Mouse (Mus musculus) cerebellum, adult 9-11 months (tissue): ENCODE measurements around the gene Lias.

ENCODE experiments used
- DNase-seq: peaks from one replicate; pipeline ENCODE4 v3.0.0; 2022

Gene Lias

DNA sequence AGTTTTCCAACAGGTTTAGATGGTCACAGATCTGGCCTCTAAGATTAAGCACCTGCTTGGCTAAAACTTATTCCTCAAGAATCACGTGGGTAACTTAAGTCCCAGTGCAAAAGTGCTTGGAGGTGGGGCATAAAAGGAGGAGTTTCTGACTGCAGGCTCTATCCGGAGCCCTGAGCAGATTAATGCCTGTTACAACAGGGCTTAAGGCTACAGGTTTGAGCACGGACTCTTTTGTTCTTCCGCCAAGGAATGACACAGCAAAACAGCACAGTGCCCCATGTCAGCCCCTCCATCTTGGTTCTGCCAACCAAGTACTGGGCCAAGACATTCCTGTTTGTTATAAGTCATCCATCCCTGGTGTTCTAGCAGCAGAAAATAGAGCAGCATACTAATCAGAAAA lies 37.0 kb downstream of the Lias start:
- no peak for DNase-seq

- no peak for DNase-seq
Observed at GRCm38 (mm10) chr5:65429441-65429840, 38.1 kb downstream of the Lias start.

- DNase-seq = no peak
Observed at GRCm38 (mm10) chr5:65434471-65435362, 43.4 kb downstream of the Lias start.

DNA sequence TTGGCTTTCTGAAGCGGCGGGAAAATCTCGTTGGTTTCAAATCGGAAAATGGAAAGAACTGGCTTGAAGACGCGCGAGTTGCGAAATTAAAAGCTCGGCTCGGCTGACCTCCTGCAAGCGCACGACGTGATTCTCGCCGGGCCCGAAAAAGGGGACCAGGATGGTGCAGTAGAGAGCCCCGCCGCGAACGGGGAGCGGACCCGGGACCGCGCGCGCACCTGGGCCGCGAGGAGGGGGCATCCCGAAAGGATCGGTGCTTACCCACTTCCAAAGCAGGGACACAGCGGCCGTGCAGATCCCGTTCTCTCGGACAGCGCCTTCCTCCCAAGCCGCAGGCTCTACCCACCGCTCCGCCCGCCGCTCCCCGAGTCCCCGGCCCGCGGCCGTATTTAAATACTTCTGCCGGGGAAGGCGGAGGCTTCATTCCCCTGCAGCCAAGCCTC lies 44.1 kb downstream of the Lias start:
- DNase-seq = no peak

- DNase-seq = peak; percentile 98
Observed at GRCm38 (mm10) chr5:65435806-65436561, 44.7 kb downstream of the Lias start, which contains the start of gene Ugdh. Gene Ugdh (minus strand): TSS chr5:65435949.

DNA sequence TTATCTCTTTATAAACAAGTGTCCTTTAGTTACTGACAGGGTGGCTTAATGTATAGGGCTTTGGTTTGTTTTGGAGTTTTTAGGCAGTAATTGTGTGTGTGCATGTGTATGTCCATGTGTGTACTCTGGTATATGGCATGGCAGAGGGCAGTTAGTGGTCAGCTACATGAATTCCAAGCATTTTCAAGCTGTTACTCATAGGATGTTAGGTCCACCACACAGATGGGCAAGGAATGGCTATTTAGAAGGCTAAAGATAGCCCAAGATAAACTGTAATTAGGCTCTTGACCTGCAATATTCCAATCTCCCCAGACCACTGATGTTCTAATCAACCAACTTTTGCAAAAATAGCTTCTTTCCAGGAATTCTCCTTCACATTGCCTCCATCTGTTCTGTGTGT lies 46.7 kb downstream of the Lias start:
- DNase-seq = no peak

- no peak for DNase-seq
Observed at GRCm38 (mm10) chr5:65444981-65445380, 53.7 kb downstream of the Lias start.

DNA sequence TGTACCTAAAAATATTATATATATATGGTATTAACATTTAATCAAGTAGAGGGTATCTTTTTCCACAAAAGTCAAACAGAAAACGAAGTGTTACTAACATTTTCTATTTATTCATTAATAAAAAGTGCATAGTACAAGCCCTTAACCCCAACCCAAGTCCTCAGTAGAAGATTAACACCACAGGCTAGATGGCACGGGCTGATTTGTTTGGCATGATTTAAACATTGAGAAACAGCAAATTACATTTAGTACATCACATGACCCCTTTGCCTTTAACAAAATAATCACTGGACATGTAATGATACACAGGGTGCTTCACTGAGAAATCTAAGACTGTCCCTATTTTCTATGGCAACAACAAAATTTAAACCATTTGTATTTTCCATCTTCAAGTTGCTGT lies 55.5 kb downstream of the Lias start:
- DNase-seq = no peak

DNA sequence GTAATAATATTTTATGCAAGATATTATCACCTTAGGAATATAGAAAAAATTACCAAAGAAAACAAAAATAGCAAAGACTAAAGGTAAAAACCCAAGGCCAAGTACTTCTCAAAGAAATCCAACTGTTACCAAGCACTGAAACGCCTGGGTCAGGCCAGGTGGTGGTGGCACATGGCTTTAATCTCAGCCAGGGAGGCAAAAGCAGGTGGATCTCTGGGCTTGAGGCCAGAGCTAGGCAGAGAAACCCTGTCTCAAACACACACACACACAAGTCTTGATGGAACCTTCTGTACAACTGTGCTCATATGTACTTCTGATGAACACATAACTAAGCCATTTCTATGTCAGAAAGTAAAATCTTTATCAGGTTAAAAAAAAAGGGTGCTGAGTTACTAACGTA lies 56.5 kb downstream of the Lias start:
- peak; percentile 92 for DNase-seq

DNA sequence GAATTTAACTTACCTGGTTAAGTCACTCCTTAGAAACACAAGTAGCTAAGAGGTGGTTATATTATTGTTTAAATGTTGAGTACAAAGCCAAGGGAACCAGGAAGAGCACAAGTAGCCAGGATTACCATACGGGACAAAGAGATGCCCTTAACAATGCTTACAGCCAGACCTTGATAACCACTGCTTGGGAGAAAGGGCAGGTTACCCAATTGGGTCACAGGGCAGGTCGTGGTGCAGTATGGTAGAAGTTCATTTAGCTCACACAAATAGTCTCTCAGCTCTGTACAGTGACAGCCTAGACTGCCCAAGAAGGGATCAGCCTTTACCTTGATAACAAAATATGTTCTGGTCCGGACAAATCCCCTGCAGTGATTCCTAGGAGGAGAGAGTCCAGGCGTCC lies 57.6 kb downstream of the Lias start:
- DNase-seq = no peak

DNA sequence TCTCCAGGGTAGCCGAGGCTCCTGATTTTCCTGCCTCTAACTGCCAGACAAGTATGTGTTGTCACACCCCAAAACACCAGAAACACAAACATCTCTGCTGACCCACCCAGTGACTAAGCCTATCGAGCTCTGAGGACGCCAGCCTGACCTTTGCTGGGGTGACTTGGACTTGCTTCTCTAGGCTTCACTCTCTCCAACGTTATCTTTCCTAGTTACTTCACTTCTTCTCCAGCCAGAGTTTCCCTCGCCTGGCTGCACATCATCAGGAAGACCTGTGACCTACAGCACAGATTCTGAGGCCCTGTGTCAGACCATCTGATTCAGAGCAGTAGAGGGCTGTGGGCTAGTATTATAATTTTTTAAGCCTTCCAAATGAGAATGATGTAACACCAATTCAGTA lies 63.5 kb downstream of the Lias start:
- no peak for DNase-seq

- DNase-seq = no peak
Observed at GRCm38 (mm10) chr5:65457086-65457827, 66.0 kb downstream of the Lias start.

DNA sequence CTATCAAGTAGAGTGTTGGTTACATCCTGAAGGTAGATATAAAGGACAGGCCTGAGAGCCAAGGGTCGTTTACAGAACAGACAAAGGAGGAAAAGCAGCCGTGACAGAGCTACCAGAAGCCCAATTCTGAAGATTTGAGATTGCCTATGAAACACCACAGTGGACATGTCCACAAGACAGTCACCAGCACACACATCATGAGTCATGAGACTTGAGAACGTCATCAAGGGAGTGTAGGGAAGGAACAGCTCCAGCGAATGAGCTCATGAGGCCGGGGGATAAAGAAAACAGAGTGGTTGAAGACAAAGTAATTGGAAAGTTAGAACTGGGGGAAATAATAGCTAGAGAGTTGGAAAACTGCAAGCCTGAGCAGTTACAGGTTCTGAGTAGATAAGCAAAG lies 66.5 kb downstream of the Lias start:
- no peak for DNase-seq

DNA sequence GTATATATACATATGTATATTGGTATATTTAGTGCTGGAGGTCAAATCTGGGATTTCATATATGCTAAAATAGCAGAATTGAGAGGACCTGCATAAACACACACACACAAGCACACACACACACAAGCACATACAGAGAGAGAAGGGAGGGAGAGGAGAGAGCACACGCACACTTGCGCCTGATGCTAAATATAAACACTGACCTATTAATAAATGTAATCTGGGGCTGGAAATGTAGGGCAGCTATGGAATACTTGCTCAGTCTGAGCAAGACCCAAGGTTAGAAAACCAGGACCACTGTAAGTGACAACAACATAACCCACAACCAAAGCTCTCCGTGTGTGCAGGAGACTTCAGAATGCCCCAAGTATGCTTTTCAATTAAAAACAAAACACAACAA lies 68.2 kb downstream of the Lias start:
- DNase-seq = no peak
